Mouse (Mus musculus) A20 (cell line): ENCODE measurements around the gene Map4k3.
"Not testable (repeated sequence)": the region's sequence is repeated elsewhere in the genome, so short reads cannot be mapped to it uniquely, and the experiment has no call there.

Source experiments
- DNase-seq: peaks from one replicate; pipeline ENCODE4 v3.0.0-alpha.2; 2011; ENCODE audit warnings: low read depth, low spot score

Map4k3 gene

DNA sequence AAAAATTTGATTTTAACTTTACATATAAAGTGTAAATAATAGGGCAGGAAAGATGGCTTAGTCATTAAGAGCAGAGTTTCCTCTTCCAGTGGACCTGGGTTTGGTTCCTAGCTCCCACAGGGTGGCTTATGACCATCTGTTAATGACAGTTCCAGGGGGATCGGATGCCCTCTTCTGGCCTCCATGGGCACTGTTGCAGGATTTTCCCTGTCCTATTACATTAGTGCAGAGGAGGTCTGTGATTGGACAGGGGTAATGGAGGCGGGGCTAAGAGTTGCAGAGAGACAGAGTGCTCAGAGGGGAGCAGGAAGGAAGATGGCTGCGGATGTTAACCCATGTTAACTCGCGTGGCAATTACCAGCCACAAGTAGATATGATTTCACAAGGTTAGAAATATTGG lies 95.4 kb downstream of the Map4k3 start:
- peak; percentile 2 for DNase-seq

DNA sequence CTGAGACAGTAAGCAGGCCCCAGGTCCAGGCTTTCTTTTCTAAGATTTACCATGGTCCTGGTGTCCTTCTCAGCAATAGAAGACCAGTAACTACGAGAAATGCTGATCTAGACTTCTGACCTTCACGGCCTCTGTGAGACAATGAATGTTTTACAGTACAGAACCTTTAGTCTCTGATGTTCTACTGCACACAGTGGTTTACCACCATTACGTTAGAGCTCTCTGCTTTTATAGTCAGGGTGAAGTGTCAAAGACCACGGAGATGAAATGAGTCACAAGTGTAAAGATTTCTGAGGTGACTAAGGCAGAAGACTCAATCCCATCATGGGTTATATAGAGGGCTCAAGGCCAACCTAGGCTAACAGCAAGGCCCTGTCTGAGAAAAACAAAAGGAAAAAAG lies 95.9 kb downstream of the Map4k3 start:
- no peak for DNase-seq

DNA sequence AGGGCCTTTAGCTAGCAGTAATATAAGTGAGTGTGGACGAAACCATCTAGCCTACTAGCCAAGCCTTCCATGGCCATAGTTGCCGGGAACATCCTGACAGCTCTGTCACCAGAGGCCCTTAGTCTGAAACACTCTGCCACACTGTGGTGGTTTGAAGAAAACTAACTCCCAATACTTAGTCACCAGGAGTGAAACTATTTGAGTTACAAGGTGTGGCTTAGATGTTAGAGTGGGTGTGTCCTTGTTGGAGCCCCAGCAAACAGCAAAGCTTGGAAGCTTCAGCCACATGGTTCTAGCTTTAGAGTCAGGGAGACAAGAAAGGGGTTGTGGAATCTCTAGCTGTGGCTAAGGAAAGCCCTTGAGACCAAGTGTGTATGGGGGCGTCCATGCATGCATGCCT lies 97.3 kb downstream of the Map4k3 start:
- DNase-seq = no peak

DNA sequence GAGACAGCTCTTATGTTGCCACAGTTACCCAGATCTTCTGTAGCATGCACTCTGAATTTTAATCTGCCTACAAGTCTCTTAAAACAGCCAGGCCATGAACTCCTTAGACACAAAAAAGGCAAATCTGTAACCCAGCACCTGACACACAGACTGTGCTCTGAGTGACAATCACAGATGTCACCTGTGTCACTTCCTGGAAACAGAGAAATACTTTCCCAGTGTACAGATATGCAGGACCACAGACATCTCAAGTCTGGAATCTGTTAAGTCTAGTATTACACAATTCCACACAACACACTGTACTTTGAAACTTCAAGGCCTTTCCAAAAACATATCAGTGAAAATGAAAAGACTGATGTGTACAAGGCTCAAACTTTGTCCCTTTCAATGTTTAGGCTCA lies 103.3 kb downstream of the Map4k3 start:
- DNase-seq = no peak

DNA sequence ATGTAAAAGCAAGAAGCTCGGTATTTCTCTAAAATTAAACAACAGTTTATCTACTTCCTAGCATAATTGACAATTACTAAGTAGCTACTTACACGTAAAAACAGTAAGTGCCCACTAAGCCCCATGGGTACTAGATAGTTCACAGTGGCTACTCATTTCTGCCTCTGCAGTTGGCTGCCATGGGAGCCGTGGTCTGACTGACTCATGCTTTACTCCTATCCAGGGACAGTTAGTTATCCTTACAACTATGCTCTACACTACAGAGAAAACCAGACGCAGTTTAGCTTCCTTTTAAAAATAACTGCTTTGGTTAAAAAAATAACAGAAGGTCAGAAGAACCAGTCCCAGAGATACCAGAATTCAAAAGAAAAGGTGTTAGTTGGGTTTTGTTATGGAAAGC lies 106.6 kb downstream of the Map4k3 start:
- DNase-seq = no peak

DNA sequence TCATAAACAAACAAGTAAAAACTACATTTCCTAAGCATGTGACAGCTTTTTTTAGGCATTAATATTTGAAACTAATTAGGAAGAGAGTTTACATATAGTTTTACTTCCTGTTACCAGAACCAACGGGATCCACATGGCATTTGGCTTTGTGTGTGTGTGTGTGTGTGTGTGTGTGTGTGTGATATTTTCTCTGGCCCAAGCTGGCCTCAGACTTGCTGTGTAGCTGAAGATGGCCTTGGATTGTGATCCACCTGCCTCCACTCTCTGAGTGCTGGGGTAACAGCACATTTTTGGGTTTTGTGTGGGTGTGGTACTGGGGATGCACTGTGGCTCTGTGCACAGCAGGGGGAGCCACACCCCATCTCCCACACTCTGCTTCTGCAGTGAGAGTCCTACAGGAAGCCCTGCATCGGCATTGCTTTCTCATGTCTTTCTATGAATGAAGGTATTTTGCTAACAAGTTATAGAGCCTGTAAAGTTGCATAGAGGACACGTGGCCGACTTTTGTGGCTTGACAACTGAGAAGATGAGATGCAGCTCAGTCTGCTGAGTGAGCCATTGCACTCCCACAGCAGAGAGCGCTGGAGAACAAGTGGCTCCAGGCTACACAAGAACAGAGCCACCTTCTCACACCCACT lies 107.4 kb downstream of the Map4k3 start:
- DNase-seq = peak; percentile 68

DNA sequence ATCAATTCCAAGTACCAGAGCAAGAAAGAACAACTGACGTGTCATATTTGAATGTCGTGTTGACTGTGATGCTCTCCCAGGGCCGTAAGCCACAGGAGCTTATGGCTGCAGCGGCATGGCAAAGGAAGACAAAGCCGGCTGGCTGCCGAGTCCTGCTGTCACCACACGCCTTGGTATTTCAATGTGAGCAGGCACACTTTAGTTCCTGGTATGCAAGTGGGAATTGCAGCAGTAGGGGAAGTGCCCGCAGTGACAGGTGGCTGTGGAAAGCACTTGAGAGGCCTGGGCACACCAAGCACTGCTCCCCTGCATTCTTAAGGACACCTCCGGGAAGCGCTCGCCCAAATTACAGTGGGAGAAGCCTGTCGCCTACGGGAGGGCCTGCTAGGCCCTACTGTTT lies 108.7 kb downstream of the Map4k3 start:
- no peak for DNase-seq

DNA sequence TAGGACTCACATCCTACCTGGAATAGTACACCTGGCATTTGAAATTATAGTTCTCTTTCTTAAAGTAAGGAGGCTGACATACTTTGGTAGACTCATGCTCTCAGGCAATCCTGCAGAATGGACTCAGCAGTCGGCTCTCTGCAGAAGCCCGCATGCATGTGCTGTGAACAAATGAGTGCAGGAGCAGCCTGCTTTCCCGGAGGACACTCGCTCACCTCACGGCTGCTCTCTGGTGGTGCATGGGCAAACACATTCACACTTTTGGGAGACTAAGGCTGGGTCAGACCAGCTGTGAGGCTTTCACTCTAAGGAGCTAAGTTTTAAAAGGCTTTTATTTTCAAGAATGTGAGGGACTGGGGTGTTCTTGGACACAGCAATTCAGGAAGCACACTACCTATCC lies 109.4 kb downstream of the Map4k3 start:
- no peak for DNase-seq

DNA sequence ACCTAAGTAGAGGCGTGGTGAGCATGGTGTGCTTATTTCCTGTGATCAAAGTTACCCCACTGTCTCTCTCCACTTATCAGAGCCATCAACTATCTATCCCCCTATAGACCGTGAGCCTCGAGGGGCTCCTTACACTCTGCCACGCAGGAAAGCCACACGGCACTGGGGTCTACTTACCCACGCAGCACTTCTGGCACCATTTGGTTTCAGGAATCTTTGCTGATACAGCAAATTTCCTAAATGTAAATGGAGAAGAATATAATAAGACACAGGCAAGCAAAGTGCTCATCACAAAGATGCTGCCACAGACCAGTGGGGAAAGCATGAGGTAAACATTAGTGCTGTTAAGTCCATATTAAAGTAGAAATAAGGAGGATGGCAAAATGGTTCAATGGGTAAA lies 124.5 kb downstream of the Map4k3 start:
- DNase-seq = no peak

DNA sequence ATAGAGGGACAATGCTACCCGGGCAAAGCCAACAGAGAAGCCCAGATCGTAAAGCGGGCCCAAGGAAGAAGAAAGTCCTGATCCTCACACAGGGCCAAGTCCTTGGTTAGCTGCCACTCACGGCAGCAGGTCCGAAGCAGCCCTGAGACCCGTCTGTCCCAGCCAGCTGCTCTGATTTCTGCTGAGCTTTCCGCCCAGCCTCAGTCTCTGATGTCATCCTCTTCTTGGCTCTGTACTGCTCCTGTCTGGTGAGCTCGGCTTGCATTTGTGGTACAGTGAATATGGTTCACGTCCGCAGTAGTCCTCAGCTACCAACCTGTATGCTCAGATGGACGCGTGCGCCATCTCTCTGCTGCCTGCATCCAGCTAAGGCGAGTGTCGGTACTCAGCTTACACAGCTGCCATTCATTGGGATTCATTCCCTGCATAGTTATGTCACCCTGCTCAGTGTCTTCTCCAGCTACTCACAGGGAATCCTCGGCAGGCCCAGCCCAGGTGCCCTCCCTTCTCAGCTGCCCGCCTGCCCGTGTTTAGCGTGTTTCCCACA lies 125.1 kb downstream of the Map4k3 start:
- DNase-seq = no peak

DNA sequence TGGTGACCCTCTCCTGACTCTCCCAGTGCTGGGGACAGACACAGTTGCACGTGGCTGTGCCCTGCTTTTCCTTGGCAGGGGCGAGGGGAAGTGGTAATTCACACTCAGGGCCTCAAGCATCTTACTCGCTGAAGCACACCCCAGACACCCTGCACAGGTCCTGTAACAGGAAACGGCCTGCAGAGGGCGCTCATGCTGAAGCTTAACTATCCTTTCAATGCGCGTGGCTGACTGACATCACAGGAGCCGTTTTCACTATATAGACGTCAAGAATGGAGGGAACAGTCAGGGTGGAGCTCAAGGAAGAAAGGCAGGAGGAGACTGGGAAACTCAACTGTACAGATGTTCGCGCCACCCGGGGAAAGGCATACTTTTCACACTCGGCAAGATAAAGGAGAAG lies 126.9 kb downstream of the Map4k3 start:
- peak; percentile 54 for DNase-seq

DNA sequence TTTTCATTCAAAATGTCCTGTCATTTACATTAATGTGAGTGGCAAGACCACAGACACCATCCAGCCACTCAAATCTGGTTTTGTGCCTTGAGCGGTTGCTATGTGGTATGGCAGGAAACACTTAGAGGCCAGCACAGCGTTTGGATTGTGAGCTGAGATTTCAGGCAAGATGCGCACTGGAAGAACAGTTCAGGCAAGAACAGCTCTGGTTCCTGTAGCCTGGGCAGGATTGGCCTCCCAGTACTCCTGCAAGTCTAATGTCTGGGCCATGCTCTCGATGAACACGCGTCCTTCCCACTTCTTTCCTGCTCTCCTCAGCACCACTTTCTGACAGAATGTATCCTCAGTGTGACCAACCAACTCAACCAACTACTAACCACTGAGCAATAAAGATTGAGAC lies 145.2 kb downstream of the Map4k3 start:
- DNase-seq = no peak

DNA sequence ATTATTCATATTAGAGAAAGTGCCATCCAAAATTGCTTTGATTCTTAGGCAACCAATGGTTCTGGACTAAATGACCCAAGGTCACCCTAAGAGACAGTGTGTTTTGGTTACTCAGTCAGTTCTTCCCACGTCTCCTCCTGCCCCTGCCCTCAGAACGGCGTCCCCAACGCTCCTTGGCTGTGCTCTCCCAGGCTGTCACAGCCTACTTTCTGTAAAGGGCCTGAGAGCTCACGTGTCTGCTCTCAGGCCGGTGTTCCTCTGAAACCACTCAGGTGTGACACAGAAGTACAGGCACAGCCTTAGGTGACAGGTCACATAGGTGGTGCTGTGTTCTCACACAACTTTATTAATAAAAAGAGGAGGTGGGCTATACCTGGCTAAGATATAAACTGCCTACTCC lies 148.4 kb downstream of the Map4k3 start:
- no peak for DNase-seq

DNA sequence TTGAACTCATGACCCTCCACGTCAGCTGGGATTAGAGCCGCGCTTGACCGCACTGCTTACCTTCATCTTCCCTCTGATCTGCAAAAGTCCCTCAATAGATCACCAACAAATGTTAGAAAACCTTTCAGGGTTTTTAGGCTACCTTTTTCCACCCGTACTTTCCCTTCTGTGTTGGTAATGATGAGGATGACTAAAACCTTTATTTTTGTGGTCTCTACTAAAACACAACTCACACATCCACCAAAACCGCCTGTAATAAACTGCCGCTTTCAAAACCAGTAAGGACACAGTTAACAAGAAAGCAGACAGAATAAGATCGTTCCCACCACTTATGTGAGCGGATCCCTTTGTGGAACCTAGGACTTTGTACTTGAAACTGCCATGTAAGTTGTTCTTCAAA lies 149.2 kb downstream of the Map4k3 start:
- DNase-seq = no peak

DNA sequence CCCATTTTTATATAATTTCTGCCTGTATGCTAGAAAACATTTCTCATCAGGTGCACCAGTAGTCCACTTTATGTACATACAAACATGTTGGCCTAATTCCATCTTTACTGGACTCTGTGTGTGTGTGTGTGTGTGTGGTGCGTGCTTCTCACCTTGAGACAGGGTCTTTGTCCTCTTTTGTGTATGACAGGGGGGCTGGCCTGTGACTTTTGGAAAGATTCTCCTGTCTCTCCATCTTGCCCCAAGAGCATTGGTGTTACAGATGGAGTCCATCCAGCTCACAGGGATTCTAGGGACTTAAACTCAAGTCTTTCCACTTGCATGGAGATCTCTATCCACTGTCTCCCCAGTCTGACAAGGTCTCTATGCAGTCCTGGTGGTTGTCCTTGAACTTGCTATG lies 150.2 kb downstream of the Map4k3 start:
- no peak for DNase-seq

DNA sequence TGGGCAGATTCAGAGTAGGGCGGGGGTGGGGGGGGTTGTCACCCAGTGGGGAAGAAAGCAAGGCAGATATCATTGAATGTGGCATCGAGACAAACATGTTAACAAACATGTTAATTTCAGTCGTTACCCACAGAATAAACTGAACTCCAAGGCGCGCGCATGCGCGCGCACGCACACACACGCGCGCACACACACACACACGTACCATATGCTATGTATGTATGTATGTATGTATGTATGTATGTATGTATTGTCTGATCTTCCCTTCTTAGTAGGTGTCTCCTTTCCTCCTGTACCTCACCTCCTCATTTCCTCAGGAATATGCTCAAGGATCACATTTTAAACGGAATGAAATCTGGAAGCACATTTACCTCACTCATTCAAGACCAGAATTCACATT lies 150.6 kb downstream of the Map4k3 start, which contains the start of gene Cdkl4:
TSS of gene Cdkl4 (minus strand) at position 175 of the 400 bp plus-strand sequence.
- no peak for DNase-seq

DNA sequence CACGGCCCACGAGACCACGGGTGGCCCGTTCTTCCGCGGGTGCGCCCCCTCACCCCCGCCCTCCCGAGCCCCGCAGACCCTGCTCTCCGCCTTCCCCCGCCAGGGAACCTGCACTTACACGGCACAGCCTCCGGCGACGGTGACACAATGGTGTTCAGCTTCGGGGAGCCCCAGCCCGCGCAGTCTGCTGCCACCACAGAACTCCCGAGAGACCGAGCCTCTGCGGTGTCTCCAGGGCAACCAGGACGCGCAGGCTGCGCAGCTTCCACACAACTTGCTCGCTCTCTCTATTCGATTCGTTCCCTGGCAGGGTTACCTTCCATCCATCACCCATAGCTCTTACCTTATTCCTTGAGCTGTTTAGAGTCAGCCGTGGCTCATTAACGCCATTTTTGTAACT lies 151.1 kb downstream of the Map4k3 start:
- no peak for DNase-seq

DNA sequence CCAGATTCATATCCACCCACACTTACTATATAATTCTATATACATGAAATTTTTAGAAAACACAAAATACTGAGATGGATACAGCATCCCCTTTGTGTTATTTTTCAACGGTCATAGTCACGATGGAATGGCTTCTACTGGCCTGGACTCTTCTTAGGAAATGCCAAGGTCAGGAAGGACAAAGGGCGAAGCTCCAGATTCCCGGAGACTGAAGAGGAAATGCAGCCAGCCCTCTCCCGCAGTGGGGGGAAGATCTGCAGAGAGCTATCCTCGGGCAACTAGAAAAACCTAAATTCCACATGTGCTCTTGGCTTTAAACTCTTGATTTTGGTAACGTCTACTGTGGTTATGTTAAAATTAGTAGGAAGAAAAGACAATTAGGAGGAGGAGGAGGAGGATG lies 153.3 kb downstream of the Map4k3 start:
- DNase-seq = no peak

DNA sequence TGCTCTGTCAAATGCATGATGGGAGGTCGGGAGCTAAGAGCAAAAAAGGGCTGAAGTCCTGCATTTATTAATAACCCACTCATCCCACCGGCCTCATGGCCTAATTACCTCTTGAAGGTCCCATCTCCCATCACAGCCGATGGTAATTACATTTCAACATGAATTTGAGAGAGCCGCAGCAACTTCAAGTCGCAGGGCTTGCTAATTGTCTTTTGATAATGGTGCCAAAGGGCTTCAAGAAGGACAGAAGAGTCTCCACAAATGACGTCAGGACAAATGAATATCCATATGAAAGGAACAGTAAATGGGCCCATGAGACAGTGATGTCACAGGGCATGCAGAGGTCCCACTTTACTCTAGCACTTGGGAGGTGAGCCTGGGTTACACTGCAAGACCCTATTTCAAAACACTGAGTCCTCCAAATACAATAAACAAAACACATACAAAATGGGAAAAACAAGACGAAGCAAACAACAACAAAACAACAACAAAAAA lies 153.8 kb downstream of the Map4k3 start:
- no peak for DNase-seq

DNA sequence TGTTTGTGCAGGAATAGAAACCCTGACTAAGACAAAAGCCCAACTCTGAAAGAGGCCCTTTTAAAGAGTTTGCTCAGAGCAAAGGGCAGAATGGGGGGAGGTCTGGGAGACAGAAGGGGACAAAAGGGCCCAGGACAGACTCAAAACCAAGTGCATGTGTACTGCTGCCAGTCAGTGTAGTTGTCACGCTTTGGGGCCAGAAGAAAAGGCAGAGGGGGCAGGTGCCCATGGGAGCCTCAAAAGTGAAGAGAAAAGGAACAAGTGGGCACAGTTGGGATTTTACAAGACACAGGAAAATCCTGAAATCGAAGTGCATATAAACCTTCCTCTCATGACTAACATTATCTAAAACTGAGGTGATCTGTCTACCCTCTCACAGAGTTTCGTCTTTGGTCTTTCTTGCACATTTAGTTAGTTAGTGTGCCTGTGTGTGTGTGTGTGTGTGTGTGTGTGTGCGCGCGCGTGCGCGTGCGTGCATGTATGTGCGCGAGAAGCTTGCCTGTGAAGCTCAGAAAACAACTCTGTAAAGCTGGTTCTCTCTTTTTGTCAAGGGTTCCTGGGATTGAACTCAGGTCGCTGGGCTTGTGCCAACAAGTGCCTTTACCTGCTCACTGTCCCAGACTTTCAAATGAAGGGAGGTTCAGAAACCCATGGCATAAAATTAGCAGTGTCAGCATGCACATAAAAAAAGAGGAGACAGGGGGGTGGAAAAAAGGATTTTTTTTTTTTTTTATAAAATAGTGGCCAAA lies 155.9 kb downstream of the Map4k3 start:
- no peak for DNase-seq

DNA sequence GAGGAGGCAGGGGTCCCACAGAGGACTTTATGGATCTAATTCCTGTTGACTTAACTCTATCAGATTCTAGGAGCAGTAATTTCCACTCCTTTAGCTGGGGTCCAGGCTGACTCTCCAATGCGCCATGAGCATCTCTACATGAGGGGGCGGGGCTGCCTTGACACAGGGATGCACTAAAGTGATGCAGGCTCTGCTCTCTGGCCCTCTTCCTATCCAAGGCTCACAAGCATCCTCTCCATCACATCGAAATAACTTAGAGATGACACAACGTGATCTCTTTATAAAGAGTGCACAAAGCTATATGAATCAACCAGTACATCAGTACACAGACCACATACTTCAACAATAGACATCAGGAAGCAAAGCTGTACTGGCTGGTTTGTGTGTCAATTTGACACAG lies 156.8 kb downstream of the Map4k3 start:
- DNase-seq = no peak

DNA sequence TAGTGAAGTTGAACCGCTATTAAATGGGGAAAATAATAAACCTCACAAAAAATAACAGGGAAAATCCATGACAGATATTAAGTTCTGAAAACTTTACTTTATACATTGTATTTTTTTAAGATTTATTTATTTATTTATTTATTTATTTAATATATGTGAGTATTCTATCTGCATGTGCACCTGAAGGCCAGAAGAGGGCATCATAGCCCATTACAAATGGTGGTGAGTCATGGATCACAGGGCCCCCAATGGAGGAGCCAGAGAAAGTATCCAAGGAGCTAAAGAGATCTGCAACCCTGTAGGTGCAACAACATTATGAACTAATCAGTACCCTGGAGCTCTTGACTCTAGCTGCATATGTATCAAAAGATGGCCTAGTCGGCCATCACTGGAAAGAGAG lies 158.6 kb downstream of the Map4k3 start:
- DNase-seq = not testable (repeated sequence)
